Mouse (Mus musculus) brain, embryonic 14.5 days (tissue): Measurements from ENCODE around the gene Ampd2.

Experiments used
- CTCF ChIP-seq: fragments of 200-500 bp; IDR thresholded peaks from 2 replicates; pipeline ENCODE4 v1.5.1; 2012; ENCODE audit warnings: inconsistent platforms, mild to moderate bottlenecking, moderate library complexity, borderline replicate concordance; ENCODE audit not compliant: insufficient read depth, insufficient read length; ENCODE audit errors: extremely low read depth
- POLR2A ChIP-seq: fragments of 200-500 bp; IDR thresholded peaks from 2 replicates; pipeline ENCODE4 v1.6.1; 2012; ENCODE audit warnings: mild to moderate bottlenecking, inconsistent platforms, borderline replicate concordance; ENCODE audit not compliant: poor library complexity, insufficient read depth, insufficient read length, severe bottlenecking; ENCODE audit errors: extremely low read depth

DNA sequence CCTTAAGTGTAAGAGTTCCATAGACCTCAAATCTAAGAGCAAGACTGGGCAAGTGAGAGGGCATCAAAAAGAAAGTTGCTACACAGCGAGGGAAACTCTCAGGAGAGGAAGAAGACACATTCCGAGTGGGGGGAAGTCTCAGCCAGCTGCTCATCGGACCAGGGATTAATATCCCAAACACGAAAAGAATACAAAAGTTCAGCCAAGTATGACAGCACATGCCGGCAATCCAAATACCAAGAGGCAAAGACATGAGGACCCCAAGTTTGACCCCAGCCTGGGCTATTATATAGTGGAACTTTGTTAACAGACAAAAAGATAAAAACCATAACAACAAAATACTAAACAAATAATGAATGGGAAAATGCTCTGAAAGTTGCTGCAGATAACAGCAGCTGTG is 53.3 kb downstream of the Ampd2 start:
- TF ChIP-seq POLR2A (no peak), CTCF (no peak)
